Mouse (Mus musculus): ENCODE results near the gene Mllt10.
"Not testable (repeated sequence)": the region's sequence is repeated elsewhere in the genome, so short reads cannot be mapped to it uniquely, and the experiment has no call there.

The Mllt10 gene

DNA sequence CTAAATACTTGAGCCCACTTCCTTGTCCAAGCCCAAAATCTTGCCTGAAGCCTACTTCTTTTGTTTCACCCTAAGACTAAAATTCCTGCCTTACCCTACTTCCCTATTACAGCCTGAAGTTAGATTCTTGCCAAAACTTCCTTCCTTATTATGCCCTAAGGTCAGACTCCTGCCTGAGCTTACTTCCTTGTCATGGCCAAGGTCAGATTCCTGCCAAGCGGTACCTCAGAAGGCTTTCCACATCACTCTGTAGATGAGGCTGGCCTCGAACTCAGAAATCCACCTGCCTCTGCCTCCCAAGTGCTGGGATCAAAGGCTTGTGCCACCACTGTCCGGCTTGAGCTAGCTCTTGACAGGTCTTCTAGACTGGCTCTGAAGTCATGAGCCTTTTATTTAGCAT is 32.7 kb downstream of the Mllt10 start:
- not testable (repeated sequence) for DNase-seq (ENCODE audit: low spot score in 2 of 2)

DNA sequence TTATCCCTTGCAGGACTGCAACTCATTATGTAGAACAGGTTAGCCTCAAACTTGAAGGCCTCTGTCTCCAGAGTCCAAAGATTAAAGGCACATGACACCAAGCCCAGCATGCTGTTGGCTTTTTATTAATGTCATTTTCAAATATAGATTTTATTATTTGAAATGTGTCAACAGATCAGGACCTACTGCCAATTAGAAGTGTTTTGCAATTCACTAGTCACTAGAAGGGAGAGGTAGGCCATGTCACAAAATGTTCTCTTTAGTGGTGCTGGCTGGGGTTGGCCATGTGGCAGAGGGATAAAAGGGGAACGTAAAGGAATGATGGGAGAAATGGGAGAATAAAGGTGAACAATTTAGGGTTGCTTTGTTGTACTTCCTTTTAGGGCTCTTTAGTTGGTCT is 38.8 kb downstream of the Mllt10 start:
- DNase-seq (ENCODE audit: low spot score in 2 of 2), result no peak

DNA sequence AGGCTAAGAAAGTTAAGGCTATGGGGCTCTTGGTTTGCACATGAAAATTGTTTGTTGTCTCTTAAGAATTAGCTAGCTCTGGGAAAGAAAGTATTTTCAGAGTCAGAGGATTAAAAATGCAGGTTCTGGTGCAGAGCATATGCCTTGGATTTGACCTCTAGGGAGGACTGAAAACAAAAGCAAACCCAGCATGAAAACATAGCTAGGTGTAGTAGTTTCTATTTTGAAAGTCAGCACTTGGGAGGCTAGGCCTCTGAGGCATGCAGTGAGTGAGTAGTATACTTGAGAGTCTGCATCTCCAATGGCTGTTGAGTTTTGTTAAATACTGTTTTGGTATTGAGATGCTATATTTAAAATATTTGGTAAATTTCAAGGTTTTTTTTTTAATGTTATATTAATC is 39.3 kb downstream of the Mllt10 start:
- no peak for DNase-seq (ENCODE audit: low spot score in 2 of 2)

DNA sequence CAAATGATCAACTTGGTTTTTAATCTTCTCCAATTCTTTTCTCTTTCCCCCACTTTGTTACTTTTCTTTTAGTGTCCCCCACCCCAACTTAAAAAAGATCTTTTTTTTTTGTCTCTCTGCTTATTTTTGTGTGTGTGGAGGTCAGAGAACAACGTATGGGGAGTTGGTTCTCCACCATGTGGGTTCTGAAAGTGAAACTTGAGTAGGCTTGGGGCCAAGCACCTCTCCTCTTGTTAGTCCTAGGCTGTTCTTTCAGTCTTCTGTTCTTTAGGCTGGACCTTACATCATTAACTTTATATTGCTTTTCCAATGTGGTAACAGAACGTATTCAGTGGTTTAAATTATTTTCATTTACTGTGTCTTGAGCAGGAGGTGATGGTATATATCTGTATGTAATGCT is 40.8 kb downstream of the Mllt10 start:
- DNase-seq (ENCODE audit: low spot score in 2 of 2), result no peak

DNA sequence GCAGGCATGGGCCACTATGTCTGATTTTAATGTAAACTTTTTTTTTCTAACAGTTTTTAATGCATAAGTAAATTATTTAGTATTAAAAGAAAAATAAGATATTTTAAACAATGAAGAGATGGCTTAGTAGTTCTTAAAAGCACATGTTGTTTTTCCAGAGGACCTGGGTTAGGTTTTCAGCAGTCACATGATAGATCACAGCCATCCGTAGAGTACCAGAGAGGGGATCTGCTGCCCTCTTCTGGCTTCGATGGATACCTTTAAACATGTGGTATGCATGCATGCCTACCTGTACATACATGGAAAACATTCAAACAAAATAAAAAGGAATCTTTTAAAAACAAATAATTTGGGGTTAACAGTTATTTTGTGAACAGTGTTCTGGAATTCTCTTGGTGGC is 45.9 kb downstream of the Mllt10 start:
- DNase-seq (ENCODE audit: low spot score in 2 of 2), result no peak

DNA sequence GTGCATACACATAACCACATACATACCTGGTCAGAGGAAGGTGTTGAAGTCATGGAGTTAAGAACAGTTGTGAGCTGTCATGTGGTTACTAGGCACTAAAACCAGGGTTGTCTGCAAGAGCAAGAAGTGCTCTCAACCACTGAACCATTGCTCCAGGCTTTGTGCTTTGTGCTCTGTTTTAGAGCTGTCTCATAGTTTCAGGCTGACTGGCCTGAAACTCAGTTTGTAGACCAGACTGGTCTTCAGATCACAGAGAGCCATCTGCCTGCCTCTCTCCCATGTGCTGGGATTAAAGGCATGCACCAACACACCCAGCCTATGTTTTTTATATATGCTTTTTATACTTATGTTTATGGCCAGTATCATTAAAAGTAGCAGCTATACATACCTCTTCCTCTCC is 52.5 kb downstream of the Mllt10 start:
- DNase-seq (ENCODE audit: low spot score in 2 of 2), result no peak

DNA sequence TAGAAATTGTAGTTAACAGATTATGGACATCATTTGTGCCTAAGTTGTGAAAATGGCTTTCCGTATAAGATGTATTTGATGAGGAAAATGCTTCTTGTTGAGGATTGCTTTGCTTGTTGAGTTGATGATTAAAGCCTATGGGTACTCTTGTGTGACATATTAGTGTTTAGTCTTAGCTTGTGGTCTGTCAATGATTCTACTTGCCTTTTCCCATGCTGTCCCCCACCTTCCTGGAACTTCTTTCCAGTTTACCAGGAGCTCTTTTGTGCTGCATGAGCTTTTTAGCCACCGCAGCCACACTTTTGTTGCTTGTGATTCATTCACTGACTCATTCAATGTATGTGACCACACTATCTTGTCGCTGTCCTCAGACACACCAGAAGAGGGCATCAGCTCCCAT is 53.2 kb downstream of the Mllt10 start:
- no peak for DNase-seq (ENCODE audit: low spot score in 2 of 2)

DNA sequence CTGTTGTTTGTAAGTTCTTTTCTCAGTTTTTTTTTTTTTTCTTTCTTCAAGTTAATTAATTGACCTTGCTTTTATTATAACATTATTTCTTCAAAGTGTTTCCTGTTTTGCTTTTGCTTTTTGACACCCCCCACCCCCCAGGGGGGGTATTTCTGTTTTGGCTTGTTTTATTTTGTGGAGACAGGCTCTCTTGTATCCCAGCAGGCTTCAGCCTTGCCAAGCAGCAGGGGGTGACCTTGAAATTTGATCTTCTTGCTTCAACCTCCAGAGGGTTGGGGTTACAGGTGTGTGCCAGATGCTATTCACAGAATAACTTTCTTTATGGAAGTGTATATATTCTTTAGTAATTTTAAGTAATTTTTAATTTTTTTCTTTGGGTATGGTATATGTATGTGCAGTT is 56.4 kb downstream of the Mllt10 start:
- DNase-seq (ENCODE audit: low spot score in 2 of 2), result no peak

DNA sequence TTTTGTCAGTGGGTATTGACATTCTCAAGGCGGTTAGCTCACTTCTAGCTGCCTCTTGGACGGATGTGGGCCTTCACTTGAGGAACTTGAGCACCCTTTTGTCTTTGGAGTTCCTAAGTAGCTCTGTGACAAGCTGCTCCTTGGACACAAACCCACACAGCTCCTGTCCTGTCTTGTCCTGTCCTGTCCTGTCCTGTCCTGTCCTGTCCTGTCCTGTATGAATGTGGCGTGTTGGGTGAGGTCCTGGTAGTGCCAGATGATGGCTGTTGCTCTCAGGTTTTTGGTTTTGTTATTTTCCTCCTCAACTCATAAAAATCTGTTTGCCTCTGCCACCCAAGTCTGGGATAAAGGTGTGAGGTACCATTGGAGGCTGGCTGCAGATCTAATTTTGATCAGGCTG is 61.4 kb downstream of the Mllt10 start:
- DNase-seq (ENCODE audit: low spot score in 2 of 2), result no peak

DNA sequence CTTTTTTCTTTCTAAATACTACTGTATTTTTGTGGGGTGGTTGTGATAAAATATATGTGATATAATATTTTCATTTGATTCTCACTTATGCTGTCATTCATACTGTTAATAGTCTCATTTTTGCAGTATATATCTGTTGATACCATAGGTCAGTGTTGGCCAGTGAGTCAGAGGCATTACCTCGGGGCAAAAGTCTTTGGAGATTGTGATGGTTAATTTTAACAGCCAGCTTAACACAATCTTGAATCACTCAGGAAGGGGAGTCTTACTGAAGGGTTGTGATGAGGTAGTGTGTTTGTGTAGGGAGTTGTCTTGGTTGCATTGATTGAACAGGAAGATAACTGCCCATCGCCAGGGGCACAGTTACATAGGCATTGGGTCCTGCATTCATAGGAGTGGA is 83.1 kb downstream of the Mllt10 start:
- no peak for DNase-seq (ENCODE audit: low spot score in 2 of 2)

DNA sequence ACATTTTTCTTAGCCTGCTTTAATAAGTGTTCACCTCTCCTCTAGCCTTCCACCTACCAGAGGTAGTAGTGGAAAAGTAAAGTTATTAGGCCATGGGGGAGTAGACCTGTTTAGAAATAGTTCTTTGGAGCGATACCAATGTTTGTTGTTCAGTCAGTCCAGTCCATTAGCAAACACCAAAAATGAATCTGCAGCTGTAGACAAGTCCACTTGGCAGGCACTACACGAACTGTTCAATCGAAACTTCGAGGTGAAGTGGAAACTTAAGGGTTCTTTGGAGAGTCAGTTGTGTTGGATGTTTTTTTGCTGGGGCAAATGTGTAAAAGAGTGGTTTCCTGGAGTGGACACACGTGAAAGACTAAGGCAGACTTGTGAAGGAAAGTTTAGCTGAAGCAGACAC is 84.6 kb downstream of the Mllt10 start:
- no peak for DNase-seq (ENCODE audit: low spot score in 2 of 2)

DNA sequence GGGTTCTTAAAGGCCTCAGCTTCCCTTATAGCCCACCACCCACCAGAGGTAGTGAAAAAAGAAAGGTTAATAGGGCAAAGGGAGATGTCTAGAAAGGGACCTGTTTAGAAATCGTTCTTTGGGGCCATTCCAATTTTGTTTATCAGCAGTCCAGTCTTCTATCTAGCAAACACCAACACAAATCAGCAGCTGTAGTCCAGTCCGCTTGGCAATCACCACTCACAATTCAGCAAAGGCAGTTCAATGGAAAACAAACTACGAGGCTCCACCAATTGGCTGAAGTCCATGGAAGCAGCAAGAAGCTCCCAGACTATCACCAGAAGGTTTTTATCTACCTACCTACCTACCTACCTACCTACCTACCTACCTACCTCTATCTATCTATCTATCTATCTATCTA is 101.1 kb downstream of the Mllt10 start:
- no peak for DNase-seq (ENCODE audit: low spot score in 2 of 2)

DNA sequence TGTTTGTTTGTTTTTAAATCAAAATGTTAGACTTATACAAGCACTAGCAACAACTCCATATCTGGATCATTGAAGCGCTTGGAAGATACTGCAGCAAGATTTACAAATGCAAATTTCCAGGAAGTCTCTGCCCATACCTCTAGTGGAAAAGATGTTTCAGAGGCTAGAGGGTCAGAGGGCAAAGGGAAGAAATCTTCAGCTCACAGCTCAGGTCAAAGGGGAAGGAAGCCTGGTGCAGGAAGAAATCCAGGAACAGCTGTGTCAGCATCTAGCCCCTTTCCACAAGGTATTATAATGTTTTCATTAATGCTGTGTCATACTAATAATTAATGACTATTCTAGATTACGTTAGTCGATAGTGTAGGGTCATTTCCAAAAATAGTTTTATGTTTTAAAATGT is 104.4 kb downstream of the Mllt10 start:
- no peak for DNase-seq (ENCODE audit: low spot score in 2 of 2)

DNA sequence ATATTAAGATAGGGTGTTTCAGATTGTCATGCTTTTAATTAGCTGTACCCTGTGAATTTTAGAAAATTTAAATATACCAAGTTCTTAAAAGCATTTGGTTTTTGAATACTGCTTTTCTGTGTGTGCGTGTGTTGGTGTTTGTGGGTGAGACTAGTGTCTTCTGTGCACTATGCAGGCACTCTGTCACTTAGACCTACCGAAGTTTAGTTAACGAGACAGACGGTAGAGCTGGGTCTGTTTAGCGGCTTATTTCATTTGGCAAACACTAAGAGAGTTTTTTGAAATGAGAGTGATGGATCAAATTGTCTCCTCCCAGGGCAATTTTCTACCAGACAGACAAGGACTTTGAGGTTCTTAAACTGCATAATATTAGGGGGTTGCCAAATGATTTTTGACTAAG is 106.0 kb downstream of the Mllt10 start:
- no peak for DNase-seq (ENCODE audit: low spot score in 2 of 2)

DNA sequence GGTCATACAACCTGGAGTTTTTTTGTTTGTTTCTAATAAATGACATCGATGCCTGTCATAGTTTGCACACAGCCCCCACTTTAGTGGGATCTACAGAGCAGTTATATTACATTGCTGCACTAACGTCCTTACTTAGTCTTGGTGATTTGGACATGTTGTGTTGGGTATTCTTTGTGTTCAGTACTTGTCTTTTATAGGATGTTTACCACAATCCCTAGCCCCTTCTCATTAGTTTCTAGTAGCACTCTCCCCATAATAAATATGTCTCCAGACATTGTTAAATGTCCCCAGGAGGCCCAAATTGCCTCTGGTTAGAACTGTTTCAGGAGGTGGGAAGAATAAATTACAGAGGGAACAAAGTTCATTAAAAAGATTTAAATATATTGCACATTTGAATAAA is 110.5 kb downstream of the Mllt10 start:
- DNase-seq (ENCODE audit: low spot score in 2 of 2), result no peak

DNA sequence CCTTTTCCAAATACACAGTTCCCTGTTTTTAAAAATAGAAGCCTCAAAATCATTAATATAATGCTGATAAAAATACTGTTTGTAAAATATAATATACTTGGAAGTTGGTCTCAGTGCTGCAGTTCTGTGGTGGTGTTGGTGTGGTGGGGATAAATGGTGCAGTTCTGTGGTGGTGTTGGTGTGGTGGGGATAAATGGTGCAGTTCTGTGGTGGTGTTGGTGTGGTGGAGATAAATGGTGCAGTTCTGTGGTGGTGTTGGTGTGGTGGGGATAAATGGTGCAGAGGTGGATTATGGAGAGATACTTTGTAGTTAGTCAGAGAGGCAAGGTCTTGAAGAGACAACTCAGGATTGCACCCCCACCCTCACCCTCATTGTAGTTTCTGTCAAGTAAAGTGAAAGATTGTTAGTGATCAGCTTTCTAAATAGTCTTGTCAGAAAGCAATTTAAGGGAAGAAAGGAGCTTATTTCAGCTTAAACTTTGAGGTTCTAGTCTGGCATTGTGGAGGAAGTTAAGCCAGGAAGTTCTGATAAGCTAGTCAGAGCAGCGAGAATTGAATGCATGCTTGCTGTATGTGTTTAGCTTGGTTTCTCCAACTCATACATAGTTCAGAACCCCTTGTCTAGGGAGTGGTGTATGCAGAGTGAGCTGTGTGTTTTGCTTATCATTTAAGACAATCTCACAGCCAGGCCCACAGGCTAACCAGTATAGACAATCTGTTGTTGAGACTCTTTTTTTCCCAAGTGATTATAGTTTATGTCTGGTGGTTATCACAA is 114.3 kb downstream of the Mllt10 start:
- no peak for DNase-seq (ENCODE audit: low spot score in 2 of 2)

DNA sequence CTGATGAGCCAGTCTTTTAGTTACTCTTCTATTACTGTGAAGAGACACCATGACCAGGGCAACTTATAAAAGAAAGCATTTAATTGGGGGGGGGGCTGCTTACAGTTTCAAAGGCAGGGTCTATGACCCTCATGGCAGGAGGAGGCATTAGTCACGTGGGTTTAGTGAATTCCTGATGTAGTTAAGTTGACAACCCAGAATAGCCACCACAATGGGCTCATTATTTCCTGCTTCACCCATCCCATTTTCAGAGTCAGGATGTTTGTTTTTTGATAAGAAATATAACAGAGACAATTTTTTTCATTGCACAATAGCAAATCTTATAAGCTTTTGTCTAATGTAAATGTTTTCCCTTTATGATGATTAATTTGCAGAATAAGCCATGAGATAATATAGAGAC is 120.2 kb downstream of the Mllt10 start:
- no peak for DNase-seq (ENCODE audit: low spot score in 2 of 2)

DNA sequence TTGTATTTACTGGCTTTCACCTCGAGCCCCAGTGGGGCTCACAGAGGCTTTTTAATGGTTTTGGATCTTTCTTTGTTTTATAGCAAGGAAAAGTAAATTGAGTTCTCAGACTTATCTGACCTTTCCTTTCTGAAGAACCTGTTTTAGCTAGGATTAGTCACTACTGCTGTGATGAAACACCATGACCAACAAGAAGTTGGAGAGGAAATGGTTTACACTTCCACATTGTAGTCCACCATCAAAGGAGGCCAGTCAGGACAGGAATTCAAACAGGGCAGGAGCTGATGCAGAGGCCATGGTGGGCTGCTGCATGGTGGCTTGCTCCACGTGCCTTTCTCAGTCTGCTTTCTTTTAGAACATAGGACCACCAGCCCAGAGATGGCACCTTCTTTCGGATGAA is 121.2 kb downstream of the Mllt10 start:
- no peak for DNase-seq (ENCODE audit: low spot score in 2 of 2)

DNA sequence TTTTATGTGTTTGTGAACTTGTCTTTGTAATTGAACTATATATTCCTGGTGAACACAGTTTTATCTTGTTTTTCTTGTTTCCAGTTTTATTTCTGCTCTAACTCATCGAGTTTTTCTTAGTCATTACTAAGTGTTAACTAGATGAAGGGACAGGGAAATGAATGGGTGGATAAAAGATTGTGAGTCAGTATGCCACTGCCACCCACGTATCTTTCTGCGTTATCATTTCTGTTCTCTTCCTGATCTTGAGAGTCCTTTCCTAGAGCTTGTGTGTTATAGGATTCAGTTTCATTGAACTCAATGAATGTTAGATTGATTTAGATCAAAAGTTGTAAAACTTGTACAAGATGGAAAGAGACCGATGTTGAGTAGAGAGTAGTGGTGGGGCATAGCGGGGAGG is 125.3 kb downstream of the Mllt10 start:
- DNase-seq (ENCODE audit: low spot score in 2 of 2), result no peak

DNA sequence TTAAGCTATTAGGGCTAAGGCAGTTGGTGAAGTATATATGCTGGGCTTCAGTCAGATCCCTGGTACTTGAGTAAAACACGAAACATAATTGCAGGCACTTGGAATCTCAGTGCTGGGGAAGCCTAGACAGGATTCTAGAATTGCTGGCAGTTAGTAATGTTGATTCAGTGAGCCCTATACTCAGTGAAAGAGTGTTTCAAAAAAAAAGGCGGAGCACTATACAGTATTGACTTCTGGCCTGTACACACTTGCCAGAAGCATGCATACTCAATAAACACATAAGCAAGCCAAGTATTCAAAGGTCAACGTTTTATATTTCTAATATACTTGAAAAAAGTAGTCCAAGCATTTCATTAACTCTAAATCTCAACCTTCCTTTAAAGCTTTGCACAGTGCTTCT is 126.6 kb downstream of the Mllt10 start:
- no peak for DNase-seq (ENCODE audit: low spot score in 2 of 2)

DNA sequence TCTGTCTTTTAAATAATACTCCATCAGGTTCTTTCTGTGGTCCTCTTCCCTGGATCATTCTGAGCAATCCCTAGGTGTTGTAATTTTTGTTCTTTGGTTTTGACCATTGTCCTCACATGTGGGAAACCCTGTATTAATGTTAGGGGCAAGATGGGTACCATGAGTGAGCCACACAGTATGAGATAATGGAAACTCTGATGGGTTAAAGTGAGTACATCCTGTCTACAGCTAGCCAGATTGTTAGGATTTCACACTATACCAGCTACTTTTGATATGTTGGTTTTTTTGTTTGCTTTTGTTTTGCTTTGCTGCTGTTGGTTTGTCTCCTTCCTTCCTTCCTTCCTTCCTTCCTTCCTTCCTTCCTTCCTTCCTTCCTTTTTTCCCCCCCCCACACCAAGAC is 128.0 kb downstream of the Mllt10 start:
- DNase-seq (ENCODE audit: low spot score in 2 of 2), result no peak

DNA sequence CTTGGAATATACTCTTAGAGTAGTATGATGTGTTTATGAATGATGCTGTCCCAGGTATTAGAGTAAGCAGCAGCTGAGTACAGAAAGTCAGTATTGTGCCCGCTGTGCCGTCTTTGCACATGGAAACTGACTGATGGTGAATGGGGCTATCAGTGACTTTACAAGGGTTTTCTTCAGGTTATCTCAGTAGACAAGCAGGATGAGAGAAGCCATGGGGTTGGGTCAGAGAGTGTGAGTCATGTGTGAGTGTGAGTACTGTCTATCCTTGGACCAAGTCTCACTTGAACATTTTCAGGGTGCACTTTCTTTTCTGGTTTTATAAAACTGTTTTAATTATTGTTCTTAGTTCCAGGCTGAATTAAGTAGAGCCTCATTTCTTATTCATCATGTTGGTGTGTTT is 133.3 kb downstream of the Mllt10 start:
- no peak for DNase-seq (ENCODE audit: low spot score in 2 of 2)

DNA sequence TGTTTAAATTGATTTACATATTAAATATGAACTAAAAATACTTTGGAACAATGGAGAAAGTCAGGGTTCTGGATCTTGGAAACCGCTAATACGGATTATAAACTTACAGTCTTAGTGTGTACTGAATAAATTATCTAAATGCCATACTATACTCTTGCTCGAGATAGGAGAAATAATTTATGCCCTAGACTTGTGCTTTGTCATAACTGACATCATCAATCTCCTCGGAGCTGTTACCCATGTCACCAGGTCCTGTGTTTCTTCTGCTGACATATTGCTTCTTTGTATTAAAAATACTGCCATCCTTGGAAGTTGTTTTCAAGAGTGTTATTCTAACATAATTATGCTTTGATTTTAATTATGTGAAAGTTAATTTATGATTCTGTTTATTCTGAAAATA is 140.2 kb downstream of the Mllt10 start:
- no peak for DNase-seq (ENCODE audit: low spot score in 2 of 2)

DNA sequence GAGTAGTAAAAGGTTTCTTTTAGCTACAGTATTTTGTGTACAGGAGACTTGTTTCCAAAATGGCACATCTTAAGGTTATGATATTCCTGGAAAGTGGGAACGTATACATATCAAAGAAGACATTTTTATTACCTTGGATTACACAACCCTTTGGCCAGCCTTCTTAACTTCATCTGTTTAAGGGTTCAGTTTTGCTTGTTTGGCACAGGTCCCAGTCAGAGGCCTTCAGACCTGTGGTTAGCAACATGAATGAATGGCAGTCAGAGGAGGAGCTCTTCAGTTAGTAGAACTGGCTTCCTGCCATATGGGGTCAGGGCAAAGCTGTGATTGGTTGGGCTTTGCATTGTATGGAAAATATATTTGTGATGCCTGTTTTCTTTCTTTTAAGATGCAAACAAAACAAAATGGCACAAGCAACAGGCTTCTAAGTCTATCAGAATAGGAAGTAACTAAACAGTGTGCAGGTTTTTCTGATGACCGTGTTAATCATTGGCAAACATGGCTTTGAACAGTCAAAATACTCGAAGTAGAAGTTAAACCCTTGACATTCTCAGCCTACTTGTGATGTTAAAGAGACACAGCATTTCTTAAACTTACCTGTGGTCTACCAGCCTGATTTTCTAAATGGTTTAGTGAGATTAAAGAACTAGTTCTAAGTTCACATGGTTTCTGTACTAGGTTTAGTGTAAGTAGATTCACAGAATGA is 140.8 kb downstream of the Mllt10 start:
- DNase-seq (ENCODE audit: low spot score in 2 of 2), result no peak

Data from frontal cortex, postnatal 14 days (tissue).